Mouse (Mus musculus) MEL (cell line): ENCODE results near the gene Olfr61. TPM values are rescaled to one million over a fixed set of nuclear protein-coding genes. Genes with fewer than 3 reads are reported as not detected.
"Not testable (repeated sequence)": the region's sequence is repeated elsewhere in the genome, so short reads cannot be mapped to it uniquely, and the experiment has no call there.

ENCODE experiments used
- DNase-seq: peaks from one replicate; pipeline ENCODE4 v3.0.0; 2011; ENCODE audit warnings: low read depth, low spot score
- H3K27ac ChIP-seq: 2 replicates; pipeline ENCODE4 v1.5.1; 2012; ENCODE audit warnings: low read depth, mild to moderate bottlenecking, control low read depth, low read length, moderate library complexity; ENCODE audit not compliant: control insufficient read depth
- H3K27me3 ChIP-seq, 2 experiments: fragments of 150-350 bp in 1 of 2; sonication (generic) in 1 of 2; 2 replicates each; pipeline ENCODE4 v1.6.1; 2012; ENCODE audit warnings: low read length in 2 of 2, mild to moderate bottlenecking in 2 of 2, improper control_type of control experiment in 1 of 2, moderate library complexity in 1 of 2; ENCODE audit not compliant: insufficient read depth in 2 of 2, control insufficient read depth in 1 of 2
- H3K36me3 ChIP-seq, 2 experiments: 2 replicates each; pipeline ENCODE4 v1.6.1; 2012 to 2014; ENCODE audit warnings: low read length in 2 of 2, improper control_type of control experiment in 1 of 2, inconsistent platforms in 1 of 2, mild to moderate bottlenecking in 1 of 2; ENCODE audit not compliant: insufficient read depth in 2 of 2, control insufficient read depth in 1 of 2
- H3K4me1 ChIP-seq, 2 experiments: fragments of 150-350 bp in 1 of 2; sonication (generic) in 1 of 2; 2 replicates each; pipeline ENCODE4 v1.6.1; 2012; ENCODE audit warnings: low read length in 2 of 2, improper control_type of control experiment in 1 of 2, mild to moderate bottlenecking in 1 of 2; ENCODE audit not compliant: insufficient read depth in 2 of 2, control insufficient read depth in 1 of 2
- H3K4me3 ChIP-seq, 2 experiments: fragments of 150-350 bp in 1 of 2; sonication (generic) in 1 of 2; 2 replicates each; pipeline ENCODE4 v1.5.1; 2012; ENCODE audit warnings: low read depth in 2 of 2, low read length in 2 of 2, mild to moderate bottlenecking in 2 of 2, moderate library complexity in 2 of 2, control low read depth in 1 of 2, improper control_type of control experiment in 1 of 2; ENCODE audit not compliant: control insufficient read depth in 1 of 2, insufficient read depth in 1 of 2
- H3K79me2 ChIP-seq: 2 replicates; pipeline ENCODE4 v1.6.1; 2012; ENCODE audit warnings: mild to moderate bottlenecking, low read length, moderate library complexity; ENCODE audit not compliant: control insufficient read depth, poor library complexity, insufficient read depth
- H3K9ac ChIP-seq: 2 replicates; pipeline ENCODE4 v1.6.1; 2012; ENCODE audit warnings: low read depth, mild to moderate bottlenecking, control low read depth, low read length, moderate library complexity; ENCODE audit not compliant: control insufficient read depth, poor library complexity, severe bottlenecking
- H3K9me3 ChIP-seq: fragments of 150-350 bp; sonication (generic); replicated peaks from 2 replicates; pipeline ENCODE4 v1.6.1; 2012; ENCODE audit warnings: mild to moderate bottlenecking, low read length, improper control_type of control experiment, moderate library complexity; ENCODE audit not compliant: insufficient read depth
- HCFC1 ChIP-seq: IDR thresholded peaks from 2 replicates; pipeline ENCODE4 v1.6.1; 2012; ENCODE audit warnings: low read depth, mild to moderate bottlenecking, inconsistent platforms, low read length, improper control_type of control experiment, moderate library complexity
- KAT2A ChIP-seq: conservative IDR thresholded peaks from 2 replicates; pipeline ENCODE4 v1.6.1; 2012; ENCODE audit warnings: low read depth, low read length, improper control_type of control experiment, inconsistent platforms
- MXI1 ChIP-seq: IDR thresholded peaks from 2 replicates; pipeline ENCODE4 v1.6.1; 2011; ENCODE audit warnings: mild to moderate bottlenecking, low read depth, low read length, improper control_type of control experiment
- MYC ChIP-seq: IDR thresholded peaks from 2 replicates; pipeline ENCODE4 v1.6.1; 2011; ENCODE audit warnings: low read depth, mild to moderate bottlenecking, low read length, improper control_type of control experiment, moderate library complexity
- NRF1 ChIP-seq: IDR thresholded peaks from 2 replicates; pipeline ENCODE4 v1.6.1; 2014; ENCODE audit warnings: low read depth, mild to moderate bottlenecking, inconsistent platforms, low read length, improper control_type of control experiment, moderate library complexity; ENCODE audit not compliant: poor library complexity, insufficient read depth, severe bottlenecking
- POLR2AphosphoS2 ChIP-seq: IDR thresholded peaks from 2 replicates; pipeline ENCODE4 v1.6.1; 2011; ENCODE audit warnings: low read length, improper control_type of control experiment
- RAD21 ChIP-seq: IDR thresholded peaks from 2 replicates; pipeline ENCODE4 v1.6.1; 2011; ENCODE audit warnings: mild to moderate bottlenecking, low read depth, low read length, improper control_type of control experiment
- SIN3A ChIP-seq: IDR thresholded peaks from 2 replicates; pipeline ENCODE4 v1.6.1; 2012; ENCODE audit warnings: low read length, improper control_type of control experiment, inconsistent platforms
- TBP ChIP-seq: IDR thresholded peaks from 2 replicates; pipeline ENCODE4 v1.8.0; 2011; ENCODE audit warnings: low read depth, low read length, improper control_type of control experiment
- TCF12 ChIP-seq: IDR thresholded peaks from 2 replicates; pipeline ENCODE4 v1.6.1; 2014; ENCODE audit warnings: low read depth, mild to moderate bottlenecking, inconsistent platforms, low read length, improper control_type of control experiment, moderate library complexity
- USF2 ChIP-seq, 2 experiments: IDR thresholded peaks; 2 replicates each; pipeline ENCODE4 v1.6.1; 2011 to 2012; ENCODE audit warnings: improper control_type of control experiment in 2 of 2, low read length in 2 of 2, borderline replicate concordance in 1 of 2, inconsistent platforms in 1 of 2, low read depth in 1 of 2, mild to moderate bottlenecking in 1 of 2; ENCODE audit not compliant: insufficient read depth in 1 of 2
- ZC3H11A ChIP-seq: IDR thresholded peaks from 2 replicates; pipeline ENCODE4 v1.6.1; 2012; ENCODE audit warnings: low read depth, mild to moderate bottlenecking, inconsistent platforms, low read length, improper control_type of control experiment
- polyA plus RNA-seq, 2 experiments: library from polyadenylated mRNA; stranded (reverse) in 1 of 2; unstranded in 1 of 2; fragments of >175 nt in 1 of 2; fragments of >200 nt in 1 of 2; gene quantifications; 2 replicates each; pipeline versions ENCODE4 v1.2.1 to v1.2.4; 2012; ENCODE audit warnings: low replicate concordance in 2 of 2, low read depth in 1 of 2; ENCODE audit not compliant: insufficient read length in 2 of 2, insufficient read depth in 1 of 2, missing spikeins in 1 of 2
- total RNA-seq: library from RNA; depleted of rRNA; stranded (reverse); fragments of 300-350 nt; gene quantifications from 2 replicates; pipeline ENCODE4 v1.2.3, GENCODE M21; 2012; rRNA removed

Gene Olfr61
- total RNA-seq, result not detected in 2 replicates
- not detected for polyA plus RNA-seq

- not testable (repeated sequence) for H3K27me3 ChIP-seq, H3K9ac ChIP-seq, H3K4me3 ChIP-seq, H3K4me1 ChIP-seq, H3K79me2 ChIP-seq, H3K9me3 ChIP-seq, DNase-seq, H3K36me3 ChIP-seq, H3K27ac ChIP-seq
Measured at GRCm38 (mm10) chr7:140628670-140629069, at the start of gene Olfr61. Gene Olfr61, plus strand, starts transcription at chr7:140628970.

- DNase-seq, H3K79me2 ChIP-seq, H3K4me1 ChIP-seq, H3K27ac ChIP-seq, H3K9ac ChIP-seq, H3K9me3 ChIP-seq, H3K36me3 ChIP-seq, H3K27me3 ChIP-seq, H3K4me3 ChIP-seq: not testable (repeated sequence)
Measured at GRCm38 (mm10) chr7:140600969-140601368, 27.8 kb upstream of the Olfr61 start, which contains the start of gene Olfr46. Gene Olfr46, plus strand, starts transcription at chr7:140601269.

GRCm38 (mm10) chr7:140630559-140630958 lies 1.8 kb downstream of the Olfr61 start:
- H3K27me3 ChIP-seq, result no peaks in the 10 kb centered on the region
- H3K9ac ChIP-seq, result no peak overlapping the region
- H3K9me3 ChIP-seq, result no peaks in the 10 kb centered on the region
- no peak overlapping the region for H3K27ac ChIP-seq
- no peak for DNase-seq
- H3K79me2 ChIP-seq, result no peaks in the 10 kb centered on the region
- H3K4me1 ChIP-seq, result no peaks in the 10 kb centered on the region
- TF ChIP-seq MXI1 (no peak), NRF1 (no peak), RAD21 (no peak), ZC3H11A (no peak), KAT2A (no peak), TCF12 (no peak), HCFC1 (no peak), TBP (no peak), POLR2AphosphoS2 (no peak), SIN3A (no peak), USF2 (IDR thresholded peaks at IDR 0.05; ENCODE audit: borderline replicate concordance in 1 of 2, insufficient read depth in 1 of 2, low read depth in 1 of 2, low read length in 2 of 2) (no peak), MYC (no peak)
- no peaks in the 10 kb centered on the region for H3K36me3 ChIP-seq
- H3K4me3 ChIP-seq, result no peak overlapping the region
